Mouse (Mus musculus): Measurements from ENCODE around the gene Cox6a1.

DNA sequence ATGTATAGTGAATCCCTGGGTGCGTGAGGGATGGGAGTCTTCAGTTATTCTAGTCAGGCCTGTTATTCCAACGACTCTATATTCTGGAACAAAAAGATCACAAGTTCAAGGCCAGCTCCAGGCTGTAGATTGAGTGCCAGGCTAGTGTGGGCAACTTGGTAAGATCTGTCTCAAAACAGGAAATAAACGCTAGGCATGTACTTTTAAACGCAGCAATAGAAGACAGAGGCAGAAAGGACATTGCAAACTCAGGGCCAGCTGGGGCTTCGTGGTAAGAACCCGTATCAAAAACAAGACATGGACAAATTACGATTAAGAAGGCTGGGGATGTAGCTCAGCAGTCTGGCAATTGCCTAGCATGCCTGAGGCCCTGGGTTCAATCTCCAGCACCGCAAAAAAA, 10.7 kb upstream of the Cox6a1 start:
- no peak for TF ChIP-seq CTCF (IDR thresholded peaks at IDR 0.05; ENCODE audit: borderline replicate concordance, extremely low read depth, insufficient read depth, insufficient read length)
- no peak for TF ChIP-seq POLR2A (IDR thresholded peaks at IDR 0.05; ENCODE audit: borderline replicate concordance, extremely low read depth, insufficient read depth, insufficient read length, poor library complexity, severe bottlenecking)
